Mouse (Mus musculus) layer of hippocampus, adult 8-10 months (tissue): ENCODE measurements at regions not wholly inside any gene's neighbourhood (a gene's known extent, or its start where the extent isn't known, plus 50 kb on each side); places are given as distances from the start of the nearest gene placed in this dataset.

Experiments used
- DNase-seq, 2 experiments: peaks; one replicate each; pipeline ENCODE4 v3.0.0; 2022; ENCODE audit warnings: low spot score in 2 of 2

DNA sequence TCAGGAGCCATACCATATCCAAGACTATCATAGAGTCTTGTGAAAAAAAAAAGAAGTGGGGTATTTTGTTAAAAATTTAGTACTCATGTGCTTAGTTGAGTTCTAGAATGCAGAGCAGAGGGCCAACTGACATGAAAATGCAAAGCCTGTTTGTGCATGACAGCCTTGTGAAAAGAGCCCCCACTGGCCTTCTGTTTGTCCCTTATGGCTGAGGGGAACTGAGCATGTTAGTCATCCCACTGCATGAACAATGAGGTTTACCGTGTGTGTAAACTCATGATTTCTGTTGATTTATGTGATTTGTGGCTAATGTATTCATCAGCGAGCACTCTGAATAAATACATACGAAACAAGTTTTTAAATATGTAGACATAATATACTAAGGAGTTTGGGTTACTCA, 266.1 kb upstream of the Nox3 start:
- peak; percentile 22 to 42 for DNase-seq

DNA sequence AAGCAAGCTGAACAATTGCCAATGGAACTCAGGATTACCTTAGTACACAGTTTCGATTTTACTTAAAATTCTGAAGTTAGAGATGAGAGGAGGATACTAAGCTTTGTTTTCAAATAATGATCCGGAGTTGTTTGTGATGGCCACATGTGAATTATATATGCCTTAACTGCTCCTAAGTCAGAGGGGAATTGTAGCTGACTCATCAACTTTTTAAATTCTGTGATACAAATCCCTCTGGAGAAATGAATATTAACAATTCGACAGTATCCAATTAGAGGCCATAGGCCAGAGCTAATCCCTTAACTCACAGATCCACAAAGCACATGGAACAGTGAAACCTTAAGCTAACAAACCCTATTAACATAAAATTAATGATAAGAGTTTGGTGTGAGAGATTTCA, 250.5 kb upstream of the Nox3 start:
- DNase-seq, result no peak

DNA sequence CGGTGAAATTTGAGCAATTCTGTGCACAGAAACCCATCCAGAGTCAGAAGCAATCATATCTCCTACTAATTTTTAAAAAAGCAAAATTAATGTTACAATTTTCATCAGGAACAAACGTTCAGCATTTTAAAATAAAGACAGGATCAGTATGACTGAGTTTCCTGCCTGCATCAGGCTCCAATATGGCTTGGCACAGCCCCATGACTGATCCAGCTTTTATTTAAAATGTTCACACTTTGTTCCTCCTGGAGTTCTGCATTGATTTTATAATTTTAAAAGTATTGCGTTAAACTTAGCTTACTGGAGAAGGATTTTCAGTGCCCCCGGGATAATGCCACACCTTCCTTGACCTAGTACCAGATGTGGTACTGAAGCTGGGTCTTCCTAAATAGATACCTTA, 240.3 kb upstream of the Nox3 start:
- peak; percentile 5 to 51 for DNase-seq

DNA sequence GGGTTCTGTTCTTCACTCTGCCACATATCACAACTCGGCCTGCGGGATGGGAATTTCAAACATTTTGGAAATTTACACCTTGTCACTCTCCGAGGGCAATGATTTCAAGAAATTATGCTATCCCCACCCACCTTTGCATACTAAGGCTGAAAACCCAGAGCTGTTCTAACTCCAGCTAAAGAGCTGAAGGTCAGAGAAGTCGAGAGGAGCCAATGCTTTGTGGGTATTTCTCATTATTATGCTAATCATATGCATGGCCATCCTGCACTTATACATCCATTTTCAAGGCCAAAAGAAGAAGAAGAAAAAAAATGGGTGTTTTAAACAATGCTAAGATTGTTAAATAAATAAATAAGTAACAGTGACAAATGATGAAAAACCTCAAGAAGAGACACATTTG, 237.1 kb upstream of the Nox3 start:
- DNase-seq, result no peak

DNA sequence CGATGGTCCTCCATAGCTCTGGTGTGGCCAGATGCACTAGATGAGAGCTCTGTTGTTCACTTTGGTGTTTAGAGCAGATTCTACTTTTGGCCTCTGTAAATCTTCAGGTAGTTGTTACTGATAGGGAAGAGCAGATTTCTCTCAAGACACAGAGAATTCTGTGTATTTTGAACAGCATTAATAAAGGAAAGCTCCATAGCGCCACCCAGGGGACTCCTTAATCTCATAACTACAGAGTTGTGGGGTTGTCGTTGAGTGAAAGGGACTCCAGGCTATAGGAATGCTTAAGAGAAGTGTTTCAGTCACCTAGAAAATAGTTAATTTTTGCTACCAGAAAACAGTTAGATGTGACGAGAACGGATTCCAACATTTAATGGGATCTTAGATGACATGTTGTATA, 236.0 kb upstream of the Nox3 start:
- no peak for DNase-seq

DNA sequence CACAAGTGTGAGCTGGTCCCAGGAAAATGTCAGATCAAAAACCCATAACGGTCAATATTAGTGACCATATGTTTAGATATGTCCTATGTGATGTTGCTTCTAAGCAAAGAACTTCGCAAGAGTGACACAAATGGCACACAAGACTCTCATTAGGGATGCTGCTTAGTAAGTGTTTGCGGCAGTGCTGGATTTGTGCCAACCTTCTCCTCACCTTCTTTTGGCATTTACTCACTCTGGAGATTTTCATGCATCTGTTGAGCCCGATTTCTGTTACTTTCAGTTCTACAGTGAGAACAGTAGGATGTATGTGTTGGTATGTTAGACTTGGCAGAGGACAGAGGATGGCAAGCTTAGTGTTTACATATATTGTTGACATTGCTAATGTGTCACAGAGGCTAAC, 231.0 kb upstream of the Nox3 start:
- no peak for DNase-seq

DNA sequence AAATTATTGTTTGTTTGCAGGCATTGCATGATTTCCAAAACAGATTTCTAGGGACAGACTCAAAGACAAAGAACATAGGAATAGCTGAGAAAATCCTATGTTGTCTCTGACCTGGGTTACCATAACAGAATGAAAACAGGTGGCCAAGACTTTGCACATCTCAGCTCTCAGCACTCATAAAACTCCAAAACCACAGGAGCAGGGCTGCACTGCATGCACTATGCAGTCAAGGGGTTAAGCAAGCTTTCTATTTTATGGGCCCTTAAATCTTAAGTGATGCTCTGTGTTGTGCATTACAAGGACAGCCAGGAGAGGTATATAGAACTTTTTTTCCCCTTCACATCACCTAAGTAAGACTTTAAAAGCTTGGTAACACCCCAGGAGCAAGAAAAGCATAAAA, 224.2 kb upstream of the Nox3 start:
- no peak for DNase-seq

DNA sequence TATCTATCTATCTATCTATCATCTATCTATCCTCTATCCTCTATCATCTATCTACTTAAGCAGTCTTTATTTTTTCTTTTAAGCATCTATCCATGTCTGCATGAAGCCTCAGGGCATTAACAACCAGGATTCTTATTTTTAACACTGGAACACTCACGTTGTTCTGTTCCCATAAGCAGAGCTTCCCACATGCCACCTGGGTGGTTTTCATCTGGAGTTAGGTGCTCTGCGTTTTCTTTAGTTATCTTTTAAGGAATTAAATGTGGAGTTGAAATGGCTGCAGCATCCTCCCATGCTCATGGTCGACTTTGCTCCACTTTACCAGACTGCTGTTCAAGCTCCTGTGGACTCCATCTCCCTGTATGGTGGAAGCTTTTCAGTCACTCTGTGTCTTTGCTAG, 196.8 kb upstream of the Nox3 start:
- peak in 1 of 2 experiments; percentile 14 for DNase-seq

DNA sequence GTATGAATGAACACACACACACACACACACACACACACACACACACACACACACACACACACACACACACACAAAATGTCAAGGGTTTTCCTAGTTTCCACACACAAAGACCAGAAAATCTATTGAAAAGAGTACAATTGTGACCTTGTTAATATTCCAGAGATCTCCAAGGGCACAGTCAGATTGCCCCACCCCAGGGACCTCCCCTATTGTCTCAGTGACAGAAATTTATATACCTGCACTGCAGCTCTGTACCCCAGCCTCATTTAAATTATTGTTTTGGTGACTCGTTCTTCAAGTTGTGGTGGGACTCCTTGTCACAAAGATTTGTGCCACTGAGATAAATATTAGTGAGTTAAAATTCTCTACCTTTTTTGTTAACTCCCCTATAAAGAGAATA, 187.1 kb upstream of the Nox3 start:
- no peak for DNase-seq

DNA sequence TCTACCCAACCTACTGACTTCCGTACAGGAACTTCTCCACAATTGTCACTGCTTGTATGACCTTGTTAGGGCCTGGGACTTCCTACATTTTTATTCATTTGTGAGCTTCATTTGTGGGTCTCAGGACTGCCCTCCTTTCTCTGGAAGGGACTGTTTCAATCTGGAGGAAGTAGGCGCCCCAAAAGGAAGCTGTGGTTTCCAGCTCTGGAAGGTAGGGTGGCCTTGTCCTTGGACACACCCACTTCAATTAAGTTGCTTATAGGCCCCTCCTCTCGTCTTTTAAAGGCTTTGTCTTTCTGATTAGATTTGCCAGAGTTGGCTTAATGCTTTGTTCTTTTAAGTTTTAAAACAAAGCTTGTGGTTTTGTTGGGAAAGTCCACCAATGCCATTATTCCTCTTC, 183.0 kb upstream of the Nox3 start:
- DNase-seq, result no peak

DNA sequence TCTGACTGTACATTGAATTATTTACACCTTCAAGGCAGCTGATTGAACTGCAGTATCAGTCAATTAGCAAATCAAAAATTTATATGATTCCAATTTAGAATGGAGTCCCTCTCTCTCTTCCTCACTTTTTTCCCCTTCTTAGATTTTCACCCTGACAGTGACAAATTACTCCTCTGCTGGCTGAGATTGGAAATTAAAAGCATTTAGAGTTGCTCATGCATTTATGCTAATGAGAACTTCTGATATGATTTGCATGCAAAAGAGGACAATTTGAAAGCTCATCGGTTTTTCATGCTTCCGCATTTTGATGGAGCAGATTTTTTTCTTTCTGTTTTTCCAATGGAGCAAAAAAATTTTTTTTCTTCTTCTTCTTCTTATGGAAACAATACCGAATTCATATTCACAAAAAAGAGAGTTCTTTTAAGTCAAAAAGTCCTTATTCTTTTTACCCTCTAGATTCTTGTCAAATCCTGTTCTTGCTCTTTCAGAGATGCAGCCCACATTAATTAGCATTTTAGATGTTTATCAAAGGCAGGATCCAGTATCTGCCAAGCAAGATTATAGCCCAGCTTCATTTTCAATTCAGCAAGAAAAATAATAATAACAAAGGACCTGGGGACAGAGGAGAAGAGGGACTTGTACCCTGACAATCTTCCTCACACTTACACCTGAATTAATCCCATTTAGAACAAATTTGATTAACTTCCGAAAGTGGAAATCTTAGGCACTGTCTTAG, 173.6 kb upstream of the Nox3 start:
- no peak for DNase-seq

DNA sequence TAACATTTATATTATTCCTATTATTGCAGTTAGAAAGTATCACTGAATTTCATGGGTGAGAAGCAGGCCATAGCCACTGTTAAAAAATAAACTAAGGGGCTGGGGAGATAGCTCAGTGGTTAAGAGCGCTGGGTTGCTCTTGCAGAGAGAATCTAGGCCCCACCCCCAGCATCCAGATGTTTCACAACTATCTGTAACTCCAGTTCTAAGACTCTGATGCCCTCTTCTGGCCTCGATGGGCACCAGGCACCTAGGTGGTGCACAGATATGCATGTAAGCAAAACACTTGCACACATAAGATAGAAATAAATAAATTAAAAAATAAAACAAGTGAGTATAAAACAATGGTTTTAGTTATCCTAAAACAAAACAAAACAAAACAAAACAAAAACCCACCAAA, 166.3 kb upstream of the Nox3 start:
- no peak for DNase-seq

DNA sequence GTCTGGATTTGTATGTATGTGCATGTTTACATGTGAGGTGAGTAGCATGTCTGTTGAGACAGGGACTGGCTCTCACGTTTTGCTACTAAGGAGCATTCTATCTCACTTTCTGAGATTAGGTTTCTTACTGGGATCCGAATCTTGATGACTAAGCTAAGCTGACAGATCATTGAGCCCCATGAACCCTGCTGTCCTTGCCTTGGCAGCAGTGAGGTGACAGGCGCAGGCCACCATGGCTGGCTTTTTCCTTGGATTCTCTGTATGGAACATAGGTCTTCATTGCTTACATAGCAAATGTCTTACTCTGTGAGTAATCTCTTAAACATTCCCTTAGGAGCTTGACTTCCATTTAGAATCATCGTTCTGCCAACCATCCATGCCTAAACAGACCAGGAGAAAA, 140.3 kb upstream of the Nox3 start:
- DNase-seq, result no peak

DNA sequence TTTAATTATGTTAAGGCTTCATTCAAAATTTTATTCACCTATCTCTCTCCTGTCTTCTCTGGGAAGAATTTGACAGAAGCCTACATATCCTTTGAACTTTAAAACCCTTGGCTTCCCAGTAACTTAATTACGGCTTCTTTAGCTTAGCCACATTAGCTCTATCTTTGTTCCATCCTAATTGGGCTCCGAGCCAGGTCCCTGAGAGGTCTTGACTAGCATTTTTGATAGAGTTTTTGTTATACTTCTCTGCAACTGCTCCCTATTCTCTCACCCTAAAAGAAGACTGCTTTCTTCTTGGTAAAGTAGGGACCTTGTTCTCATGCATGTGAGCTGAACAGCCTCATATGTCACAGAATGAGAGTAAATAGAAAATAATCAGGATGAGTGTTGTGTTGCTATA, 115.1 kb upstream of the Nox3 start:
- no peak for DNase-seq

DNA sequence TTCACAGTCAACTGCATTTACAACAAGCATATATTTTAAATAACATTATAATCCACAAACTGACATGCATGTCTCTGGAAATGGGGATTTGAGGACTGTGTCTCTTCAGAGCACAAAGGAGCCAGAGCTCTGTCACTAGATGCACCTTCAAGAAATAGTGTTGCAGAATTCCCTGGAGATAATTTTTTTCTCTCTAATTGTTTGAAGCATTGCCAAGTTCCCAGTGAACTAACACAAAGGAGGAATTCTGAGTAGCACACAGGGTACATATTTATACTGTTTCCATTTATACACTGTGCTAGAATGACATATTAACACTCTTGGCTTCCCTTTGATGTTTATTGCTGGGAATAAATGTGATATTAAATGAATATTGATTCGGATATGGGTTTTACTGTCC, 107.4 kb upstream of the Nox3 start:
- no peak for DNase-seq

DNA sequence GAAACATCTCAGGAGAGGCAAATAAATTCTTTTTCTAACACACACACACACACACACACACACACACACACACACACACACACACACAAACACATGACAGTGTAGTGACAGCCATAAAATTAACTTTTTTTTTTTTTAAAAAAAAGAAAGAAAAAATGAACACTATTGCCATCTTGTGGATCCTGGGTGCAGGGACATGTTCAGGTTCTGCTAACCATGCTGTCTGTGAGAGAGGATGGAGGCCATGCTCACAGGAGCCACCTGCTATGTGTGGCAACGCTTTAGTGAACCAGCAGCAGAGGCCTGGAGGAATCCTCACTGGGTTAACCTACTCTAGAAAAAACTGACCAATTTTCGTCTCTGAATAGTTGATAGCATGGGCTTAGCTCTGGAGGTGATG, 96.5 kb upstream of the Nox3 start:
- peak in 1 of 2 experiments; percentile 20 for DNase-seq

DNA sequence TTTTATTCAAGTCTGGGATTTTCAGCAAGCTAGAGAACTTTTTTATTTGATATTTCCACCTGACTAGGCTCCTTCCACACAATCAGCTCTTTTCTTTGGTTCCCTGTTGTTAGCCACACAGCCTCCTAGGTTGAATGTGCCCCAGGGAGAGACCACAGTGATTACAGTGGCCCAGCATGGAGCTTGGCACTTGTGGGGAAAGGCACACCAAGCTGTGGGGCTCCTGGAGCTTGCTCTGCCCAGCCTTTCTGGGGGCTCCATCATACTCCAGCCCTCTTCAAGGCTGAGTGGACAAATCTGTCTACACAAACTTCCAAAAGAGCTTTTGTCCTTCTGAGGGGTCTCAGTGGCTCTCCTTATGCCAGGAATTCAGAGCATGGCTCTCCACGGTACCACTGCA, 86.1 kb upstream of the Nox3 start:
- DNase-seq, result no peak

DNA sequence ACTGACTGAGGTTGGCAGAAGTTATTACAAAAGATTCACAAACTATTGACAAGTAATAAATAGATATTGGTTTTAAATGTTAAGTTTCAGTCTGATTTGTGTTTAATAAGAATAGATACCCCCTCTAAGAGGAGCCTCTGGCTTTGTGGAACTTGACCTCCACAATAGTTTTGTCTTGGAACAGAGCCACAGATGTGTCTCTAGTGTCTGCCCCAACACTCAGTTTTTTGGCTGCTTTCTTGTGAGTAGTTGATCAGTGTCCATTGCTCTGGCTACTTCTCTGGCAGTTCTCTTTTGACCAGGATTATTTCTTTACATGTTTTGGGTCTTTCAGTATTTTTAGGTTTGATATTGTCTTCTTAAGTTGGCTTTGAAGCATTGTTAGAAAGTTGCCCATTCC, 81.6 kb upstream of the Nox3 start:
- DNase-seq, result no peak

DNA sequence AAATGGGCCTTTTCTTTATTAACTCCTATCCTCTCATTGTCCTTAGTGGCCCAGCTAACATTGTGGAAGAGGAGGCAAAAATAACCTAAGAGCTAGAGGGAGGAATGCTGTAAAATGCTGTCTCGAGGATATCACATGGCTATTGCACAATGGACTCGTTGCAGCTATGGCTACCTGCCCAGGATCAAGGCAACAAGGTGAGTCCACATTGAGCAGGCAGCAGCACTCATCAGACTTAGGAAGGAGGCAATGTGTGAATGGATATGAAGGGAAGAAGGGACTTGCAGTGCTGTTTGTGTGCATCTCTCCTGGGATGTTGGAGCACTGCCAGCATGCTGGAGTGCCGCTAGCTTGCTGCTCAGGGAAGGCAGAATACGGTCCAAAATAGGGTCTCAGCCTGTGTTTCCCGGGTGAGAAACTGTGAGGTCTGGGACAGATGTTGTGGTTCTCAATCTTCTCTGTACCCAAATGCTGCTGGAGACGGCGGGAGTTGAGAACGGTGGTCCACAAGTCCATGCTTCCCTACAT, 51.8 kb upstream of the Nox3 start:
- no peak for DNase-seq
